Mouse (Mus musculus): ENCODE data around the gene Orc5. TPM values are rescaled to one million over a fixed set of nuclear protein-coding genes. Genes with fewer than 3 reads are reported as not detected.

Gene Orc5
- polyA plus RNA-seq, 2 experiments, result 12.8 to 55.8 TPM

DNA sequence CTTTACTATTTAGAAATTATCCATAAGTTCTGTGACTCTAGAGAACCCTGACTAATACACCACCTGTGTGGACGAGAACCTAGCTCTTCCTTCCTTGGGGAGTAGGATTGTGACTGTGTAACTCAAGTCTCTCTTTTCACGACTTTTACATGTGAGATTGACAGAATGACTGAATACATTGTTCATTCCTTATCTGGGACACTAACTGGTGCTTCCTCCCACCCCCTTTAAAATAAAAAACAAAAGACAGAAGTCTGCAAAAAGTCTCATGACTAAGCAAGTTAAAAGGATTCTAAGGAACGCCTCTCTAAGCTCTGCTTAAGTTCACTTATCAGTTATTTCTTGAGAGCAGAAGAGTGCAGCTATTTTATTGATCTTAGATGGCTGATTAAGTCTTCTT, 22.2 kb upstream of the Orc5 start:
- no peak overlapping the region for H3K27ac ChIP-seq
- no peak overlapping the region for H3K9ac ChIP-seq (replicated peaks)
- H3K4me3 ChIP-seq (ENCODE audit: insufficient read depth in 1 of 2, low read depth in 2 of 2, low read length in 2 of 2), result no peak overlapping the region
- no peaks in the 10 kb centered on the region for H3K27me3 ChIP-seq (ENCODE audit: control insufficient read depth, insufficient read depth, low read length)
- no peak for TF ChIP-seq CTCF (IDR thresholded peaks at IDR 0.05; ENCODE audit: low read depth)
- TF ChIP-seq EP300 (IDR thresholded peaks at IDR 0.05; ENCODE audit: low read depth), result no peak
- WGBS (ENCODE audit: insufficient replicate concordance), result 45% methylated on average over 3 of the region's 3 CpGs
- DNase-seq (ENCODE audit: low read depth in 3 of 3, low spot score in 3 of 3), result no peak
- no peaks in the 10 kb centered on the region for H3K4me1 ChIP-seq (replicated peaks; ENCODE audit: control insufficient read depth in 2 of 2, insufficient read depth in 2 of 2, low read length in 1 of 2)
- no peaks in the 10 kb centered on the region for H3K9me3 ChIP-seq (ENCODE audit: control insufficient read depth, low read length)
- ATAC-seq (ENCODE audit: insufficient read depth), result no peak
- H3K4me2 ChIP-seq (ENCODE audit: low read depth), result no peak overlapping the region
- no peaks in the 10 kb centered on the region for H3K36me3 ChIP-seq (replicated peaks; ENCODE audit: control insufficient read depth, insufficient read depth, low read depth)

DNA sequence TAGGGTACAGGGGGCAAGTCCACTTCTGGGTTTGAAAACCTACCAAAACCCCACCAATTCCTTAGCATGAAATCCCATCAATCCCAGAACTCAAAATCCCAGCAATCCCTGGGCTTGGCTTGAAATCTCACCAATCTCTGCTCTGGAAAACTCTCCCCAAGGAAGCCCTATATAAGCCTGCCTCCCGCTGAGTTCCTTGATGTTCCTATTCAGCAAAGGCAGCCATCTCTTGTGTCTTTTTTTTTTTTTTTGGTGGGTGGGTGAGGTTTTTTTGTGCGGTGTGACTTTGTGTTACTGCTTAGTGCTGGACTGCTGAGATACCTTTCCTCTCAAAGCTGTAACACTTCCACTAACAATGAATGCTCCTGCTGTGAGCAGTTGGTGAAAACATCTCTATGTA, 15.5 kb upstream of the Orc5 start:
- no peaks in the 10 kb centered on the region for H3K27me3 ChIP-seq (ENCODE audit: control insufficient read depth, insufficient read depth, low read length)
- no peak for TF ChIP-seq CTCF (IDR thresholded peaks at IDR 0.05; ENCODE audit: low read depth)
- H3K36me3 ChIP-seq (replicated peaks; ENCODE audit: control insufficient read depth, insufficient read depth, low read depth), result no peaks in the 10 kb centered on the region
- no peak overlapping the region for H3K9ac ChIP-seq (replicated peaks)
- H3K27ac ChIP-seq, result no peak overlapping the region
- ATAC-seq (ENCODE audit: insufficient read depth) (no peak), DNase-seq (ENCODE audit: low read depth in 3 of 3, low spot score in 3 of 3) (no peak)
- no peak overlapping the region for H3K4me2 ChIP-seq (ENCODE audit: low read depth)
- no peaks in the 10 kb centered on the region for H3K9me3 ChIP-seq (ENCODE audit: control insufficient read depth, low read length)
- WGBS (ENCODE audit: insufficient replicate concordance), result 66% methylated on average over 2 of the region's 2 CpGs
- H3K4me1 ChIP-seq (replicated peaks; ENCODE audit: control insufficient read depth in 2 of 2, insufficient read depth in 2 of 2, low read length in 1 of 2), result no peaks in the 10 kb centered on the region
- H3K4me3 ChIP-seq (ENCODE audit: insufficient read depth in 1 of 2, low read depth in 2 of 2, low read length in 2 of 2), result no peak overlapping the region

DNA sequence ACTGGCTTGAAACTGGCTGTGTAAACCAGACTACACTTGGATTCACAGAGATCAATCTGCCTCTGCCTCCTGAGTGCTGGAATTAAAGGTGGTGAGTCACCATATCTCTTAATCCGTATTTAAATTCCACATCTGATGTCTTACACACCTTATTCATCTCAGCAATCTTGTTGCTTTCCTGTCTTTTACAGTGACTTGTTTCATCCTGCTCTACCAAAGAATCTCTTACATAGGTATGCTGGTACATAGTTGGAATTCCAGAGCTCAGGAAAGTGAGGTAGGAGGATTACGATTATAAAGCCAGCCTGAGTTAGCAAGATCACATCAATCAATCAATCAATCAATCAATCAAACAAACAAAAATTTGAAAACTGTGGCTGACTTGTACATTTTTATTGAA, 9.6 kb upstream of the Orc5 start:
- ATAC-seq (ENCODE audit: insufficient read depth), result no peak
- no peak overlapping the region for H3K4me3 ChIP-seq (ENCODE audit: insufficient read depth in 1 of 2, low read depth in 2 of 2, low read length in 2 of 2)
- WGBS (ENCODE audit: insufficient replicate concordance), result 68% methylated on average over 2 of the region's 2 CpGs

DNA sequence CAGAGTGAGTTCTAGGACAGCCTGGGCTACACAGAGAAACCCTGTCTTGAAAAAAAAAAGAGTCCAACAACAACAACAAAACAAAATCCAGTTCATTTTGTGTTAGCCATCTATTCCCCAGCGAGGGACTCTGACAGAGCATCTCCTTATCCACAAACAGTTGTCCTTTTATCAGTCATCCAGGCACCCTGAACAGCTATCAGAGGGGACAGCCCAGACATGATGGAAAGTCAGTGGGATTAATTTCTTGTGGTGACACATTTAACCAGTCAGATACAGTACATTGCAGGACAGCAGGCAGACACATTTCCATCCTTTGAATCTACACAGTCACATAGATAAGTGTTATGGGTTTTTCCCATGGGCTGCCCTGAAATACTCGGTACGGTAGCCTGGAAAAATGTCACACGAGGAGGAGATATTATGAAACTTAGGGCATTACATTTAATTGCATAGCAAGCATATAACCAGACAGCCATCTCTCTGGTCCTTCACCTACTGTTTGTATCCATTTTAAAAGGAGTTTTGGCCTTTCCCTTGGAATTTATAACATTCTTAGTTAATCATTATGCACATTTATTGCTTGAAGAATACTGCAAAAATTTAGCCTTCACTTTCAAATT, 7.4 kb upstream of the Orc5 start:
- Histone ChIP-seq H3K9me3 (ENCODE audit: control insufficient read depth, low read length) (peaks cover 4% of the 10 kb centered on the region; the same call in 1 of the 2 replicates), H3K27me3 (ENCODE audit: control insufficient read depth, insufficient read depth, low read length) (no peaks in the 10 kb centered on the region), H3K4me1 (replicated peaks; ENCODE audit: control insufficient read depth in 2 of 2, insufficient read depth in 2 of 2, low read length in 1 of 2) (peaks cover 19 to 20% of the 10 kb centered on the region in 2 experiments), H3K4me2 (ENCODE audit: low read depth) (peak overlapping the region; percentile 69), H3K27ac (peak overlapping the region; percentile 90), H3K36me3 (replicated peaks; ENCODE audit: control insufficient read depth, insufficient read depth, low read depth) (no peaks in the 10 kb centered on the region), H3K9ac (replicated peaks) (peak overlapping the region; percentile 60), H3K4me3 (ENCODE audit: insufficient read depth in 1 of 2, low read depth in 2 of 2, low read length in 2 of 2) (no peak overlapping the region)
- TF ChIP-seq EP300 (IDR thresholded peaks at IDR 0.05; ENCODE audit: low read depth), result peak; percentile 96
- no peak for TF ChIP-seq CTCF (IDR thresholded peaks at IDR 0.05; ENCODE audit: low read depth)
- DNase-seq (ENCODE audit: low read depth in 3 of 3, low spot score in 3 of 3) (peak; percentile 77 to 81 (median 77)), ATAC-seq (ENCODE audit: insufficient read depth) (peak; percentile 98)
- 19% methylated on average over 4 of the region's 4 CpGs for WGBS (ENCODE audit: insufficient replicate concordance)

More for the DNA sequence above, 9.6 kb upstream of the Orc5 start:
- no peak for TF ChIP-seq CTCF (IDR thresholded peaks at IDR 0.05; ENCODE audit: low read depth)
- TF ChIP-seq EP300 (IDR thresholded peaks at IDR 0.05; ENCODE audit: low read depth), result no peak
- no peak overlapping the region for H3K9ac ChIP-seq (replicated peaks)
- no peak overlapping the region for H3K27ac ChIP-seq
- DNase-seq (ENCODE audit: low read depth in 3 of 3, low spot score in 3 of 3), result no peak
- no peak overlapping the region for H3K4me2 ChIP-seq (ENCODE audit: low read depth)
- no peaks in the 10 kb centered on the region for H3K9me3 ChIP-seq (ENCODE audit: control insufficient read depth, low read length)
- H3K27me3 ChIP-seq (ENCODE audit: control insufficient read depth, insufficient read depth, low read length), result no peaks in the 10 kb centered on the region
- H3K36me3 ChIP-seq (replicated peaks; ENCODE audit: control insufficient read depth, insufficient read depth, low read depth), result no peaks in the 10 kb centered on the region
- H3K4me1 ChIP-seq (replicated peaks; ENCODE audit: control insufficient read depth in 2 of 2, insufficient read depth in 2 of 2, low read length in 1 of 2), result peaks cover 19 to 20% of the 10 kb centered on the region in 2 experiments

DNA sequence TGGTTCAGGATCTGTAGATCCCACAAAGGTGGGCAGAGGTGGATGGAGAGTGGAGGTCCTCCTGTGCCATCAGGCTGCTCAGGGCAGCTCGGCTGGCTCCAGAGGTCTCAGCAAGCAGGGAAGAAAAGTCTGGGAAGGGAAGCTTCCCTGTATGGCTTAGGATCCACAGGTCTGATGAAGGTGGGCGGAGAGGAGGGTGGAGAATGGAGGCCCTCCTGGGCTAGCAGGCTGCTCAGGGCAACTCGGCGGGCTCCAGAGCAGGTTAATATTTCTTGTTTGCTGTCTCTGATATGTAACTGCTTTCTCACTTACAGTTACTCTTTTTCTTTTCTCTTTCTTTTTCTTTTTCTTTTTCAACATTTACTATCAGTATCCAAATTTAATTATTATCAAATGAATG, 6.5 kb upstream of the Orc5 start:
- Histone ChIP-seq H3K36me3 (replicated peaks; ENCODE audit: control insufficient read depth, insufficient read depth, low read depth) (no peaks in the 10 kb centered on the region), H3K9me3 (ENCODE audit: control insufficient read depth, low read length) (peaks cover 4% of the 10 kb centered on the region; the same call in 1 of the 2 replicates), H3K4me2 (ENCODE audit: low read depth) (peak overlapping the region; percentile 69), H3K27ac (peak overlapping the region; percentile 90), H3K9ac (replicated peaks) (peak overlapping the region; percentile 60), H3K4me3 (ENCODE audit: insufficient read depth in 1 of 2, low read depth in 2 of 2, low read length in 2 of 2) (no peak overlapping the region), H3K4me1 (replicated peaks; ENCODE audit: control insufficient read depth in 2 of 2, insufficient read depth in 2 of 2, low read length in 1 of 2) (peaks cover 19 to 20% of the 10 kb centered on the region in 2 experiments), H3K27me3 (ENCODE audit: control insufficient read depth, insufficient read depth, low read length) (no peaks in the 10 kb centered on the region)
- no peak for DNase-seq (ENCODE audit: low read depth in 3 of 3, low spot score in 3 of 3)
- WGBS (ENCODE audit: insufficient replicate concordance), result 38% methylated on average over 4 of the region's 4 CpGs
- peak; percentile 58 for ATAC-seq (ENCODE audit: insufficient read depth)
- TF ChIP-seq CTCF (IDR thresholded peaks at IDR 0.05; ENCODE audit: low read depth), result no peak
- TF ChIP-seq EP300 (IDR thresholded peaks at IDR 0.05; ENCODE audit: low read depth), result no peak
